Mouse (Mus musculus): ENCODE measurements around the gene Eif4b. TPM values are rescaled to one million over a fixed set of nuclear protein-coding genes. Genes with fewer than 3 reads are reported as not detected.

Gene Eif4b
- total and polyA plus RNA-seq, 3 experiments: 536 to 652 (median 555) TPM

- H3K36me3 ChIP-seq (replicated peaks in 1 of 2; ENCODE audit: control insufficient read depth in 1 of 2, insufficient read depth in 1 of 2, low read length in 1 of 2): peaks cover 32 to 38% of the 10 kb centered on the region in 2 experiments
- no peaks in the 10 kb centered on the region for H3K9me3 ChIP-seq (replicated peaks; ENCODE audit: low read length)
- H3K79me2 ChIP-seq (replicated peaks; ENCODE audit: control insufficient read depth, extremely low read depth, insufficient read depth, poor library complexity, severe bottlenecking): peaks cover 16% of the 10 kb centered on the region
- H3K4me1 ChIP-seq (ENCODE audit: control insufficient read depth in 1 of 2, insufficient read depth in 2 of 2): peaks cover 0 to 17% of the 10 kb centered on the region in 2 experiments; a peak in 2 of 4 replicates
- no peak overlapping the region for H3K27ac ChIP-seq (ENCODE audit: insufficient read depth, low read depth)
- dilution Hi-C loops (cut with MboI; ENCODE audit: extremely low pct_ligation_motif_present, extremely low pct_unique_long_range_greater_than_20kb, low sequenced_read_pairs) (no loop called here), in situ Hi-C loops (cut with MboI; ENCODE audit: low pct_ligation_motif_present, low pct_unique_long_range_greater_than_20kb, low sequenced_read_pairs) (loop anchor here (5.0 kb wide), 1 partner anchor 32 kb away; the partner anchor contains the start of gene Tns2)
- no peak overlapping the region for H3K4me3 ChIP-seq (replicated peaks in 1 of 3; ENCODE audit: low read depth in 2 of 3, low read length in 2 of 3, poor library complexity in 1 of 3)
- no peak overlapping the region for H3K4me2 ChIP-seq (ENCODE audit: insufficient read depth, low read depth, poor library complexity, severe bottlenecking)
- no peak for DNase-seq (ENCODE audit: extremely low read depth)
- peaks cover 17% of the 10 kb centered on the region for H3K27me3 ChIP-seq (replicated peaks)
- no peak overlapping the region for H3K9ac ChIP-seq (ENCODE audit: insufficient read depth, low read depth)
- TF ChIP-seq EP300 (IDR thresholded peaks at IDR 0.05; ENCODE audit: low read length) (no peak), JUND (conservative IDR thresholded peaks at IDR 0.05; ENCODE audit: low read depth, low read length) (no peak), CHD2 (IDR thresholded peaks at IDR 0.05; ENCODE audit: low read length) (no peak), MYC (IDR thresholded peaks at IDR 0.05; ENCODE audit: low read depth, low read length) (no peak), PAX5 (IDR thresholded peaks at IDR 0.05; ENCODE audit: low read length) (no peak), ZC3H11A (IDR thresholded peaks at IDR 0.05; ENCODE audit: low read depth, low read length) (no peak), GABPA (IDR thresholded peaks at IDR 0.05; ENCODE audit: insufficient replicate concordance, low read depth, low read length) (no peak), TCF12 (IDR thresholded peaks at IDR 0.05; ENCODE audit: low read depth, low read length) (no peak), RCOR1 (conservative IDR thresholded peaks at IDR 0.05; ENCODE audit: low read depth, low read length) (no peak), CTCF (conservative IDR thresholded peaks at IDR 0.05 in 1 of 2, IDR thresholded peaks at IDR 0.05 in 1 of 2; ENCODE audit: low read depth in 2 of 2, low read length in 2 of 2) (no peak), UBTF (IDR thresholded peaks at IDR 0.05; ENCODE audit: low read depth, low read length) (no peak), TBP (conservative IDR thresholded peaks at IDR 0.05; ENCODE audit: low read depth, low read length) (no peak), ZKSCAN1 (IDR thresholded peaks at IDR 0.05; ENCODE audit: borderline replicate concordance, low read depth, low read length) (no peak), POLR2AphosphoS2 (IDR thresholded peaks at IDR 0.05; ENCODE audit: low read depth, low read length) (no peak), ELF1 (IDR thresholded peaks at IDR 0.05; ENCODE audit: low read depth, low read length) (no peak), NRF1 (IDR thresholded peaks at IDR 0.05; ENCODE audit: low read depth, low read length) (no peak), IRF4 (IDR thresholded peaks at IDR 0.05; ENCODE audit: low read depth, low read length) (no peak), MAZ (IDR thresholded peaks at IDR 0.05; ENCODE audit: low read depth, low read length) (no peak), USF1 (IDR thresholded peaks at IDR 0.05; ENCODE audit: low read depth, low read length) (no peak)
These were observed 61.1 kb downstream of the Eif4b start for GRCm38 (mm10) chr15:102134709-102135108.

GRCm38 (mm10) chr15:102135522-102136128, 62.1 kb downstream of the Eif4b start:
- H3K9me3 ChIP-seq (replicated peaks; ENCODE audit: low read length): no peaks in the 10 kb centered on the region
- H3K4me1 ChIP-seq (ENCODE audit: control insufficient read depth in 1 of 2, insufficient read depth in 2 of 2): peaks cover 0 to 17% of the 10 kb centered on the region in 2 experiments; a peak in 2 of 4 replicates
- in situ Hi-C loops (cut with MboI; ENCODE audit: low pct_ligation_motif_present, low pct_unique_long_range_greater_than_20kb, low sequenced_read_pairs) (loop anchor here (5.0 kb wide), 1 partner anchor 33 kb away; the partner anchor contains the start of gene Tns2), dilution Hi-C loops (cut with MboI; ENCODE audit: extremely low pct_ligation_motif_present, extremely low pct_unique_long_range_greater_than_20kb, low sequenced_read_pairs) (no loop called here)
- H3K36me3 ChIP-seq (replicated peaks in 1 of 2; ENCODE audit: control insufficient read depth in 1 of 2, insufficient read depth in 1 of 2, low read length in 1 of 2): peaks cover 23 to 29% of the 10 kb centered on the region in 2 experiments
- peak; percentile 73 for TF ChIP-seq ZKSCAN1 (IDR thresholded peaks at IDR 0.05; ENCODE audit: borderline replicate concordance, low read depth, low read length)
- no peak for TF ChIP-seq POLR2A (IDR thresholded peaks at IDR 0.05; ENCODE audit: low read depth, low read length)
- H3K4me3 ChIP-seq (replicated peaks in 1 of 3; ENCODE audit: low read depth in 2 of 3, low read length in 2 of 3, poor library complexity in 1 of 3): peak overlapping the region; percentile 60 to 91 (median 86)
- peaks cover 16% of the 10 kb centered on the region for H3K79me2 ChIP-seq (replicated peaks; ENCODE audit: control insufficient read depth, extremely low read depth, insufficient read depth, poor library complexity, severe bottlenecking)
- H3K9ac ChIP-seq (ENCODE audit: insufficient read depth, low read depth): peak overlapping the region; percentile 74
- DNase-seq (ENCODE audit: extremely low read depth): no peak
- peak overlapping the region; percentile 88; the same call in 1 of the 2 replicates for H3K4me2 ChIP-seq (ENCODE audit: insufficient read depth, low read depth, poor library complexity, severe bottlenecking)
- peaks cover 20% of the 10 kb centered on the region for H3K27me3 ChIP-seq (replicated peaks)
- no peak overlapping the region for H3K27ac ChIP-seq (ENCODE audit: insufficient read depth, low read depth)
